Mouse (Mus musculus) regulatory T cell (primary cell): ENCODE data around the gene Ackr1.

ENCODE experiments used
- in situ Hi-C: fragments of 300-600 bp; cut with MboI, MseI; formaldehyde crosslinking; loops from one replicate; pipeline ENCODE4 v1.15.1; 2025; ENCODE audit warnings: high pct_unique_total_duplicates

The Ackr1 gene

GRCm38 (mm10) chr1:173333312-173334253, at the start of gene Ackr1:
Ackr1 (minus strand) TSS chr1:173333750.
- in situ Hi-C loops = loop anchor here (25.0 kb wide), 2 partner anchors 921 to 1129 kb away; no protein-coding TSS in a partner anchor

- in situ Hi-C loops = loop anchor here (25.0 kb wide), 1 partner anchor 744 kb away; the partner anchor contains the start of gene Dusp23
Observed at GRCm38 (mm10) chr1:173381436-173381835, 47.9 kb upstream of the Ackr1 start.

GRCm38 (mm10) chr1:173377380-173378112, 44.0 kb upstream of the Ackr1 start:
- in situ Hi-C loops = loop anchor here (25.0 kb wide), 1 partner anchor 740 kb away; the partner anchor contains the start of gene Dusp23

GRCm38 (mm10) chr1:173374020-173374419, 40.5 kb upstream of the Ackr1 start:
- in situ Hi-C loops = no loop called here

GRCm38 (mm10) chr1:173371586-173371985, 38.0 kb upstream of the Ackr1 start:
- in situ Hi-C loops = no loop called here

DNA sequence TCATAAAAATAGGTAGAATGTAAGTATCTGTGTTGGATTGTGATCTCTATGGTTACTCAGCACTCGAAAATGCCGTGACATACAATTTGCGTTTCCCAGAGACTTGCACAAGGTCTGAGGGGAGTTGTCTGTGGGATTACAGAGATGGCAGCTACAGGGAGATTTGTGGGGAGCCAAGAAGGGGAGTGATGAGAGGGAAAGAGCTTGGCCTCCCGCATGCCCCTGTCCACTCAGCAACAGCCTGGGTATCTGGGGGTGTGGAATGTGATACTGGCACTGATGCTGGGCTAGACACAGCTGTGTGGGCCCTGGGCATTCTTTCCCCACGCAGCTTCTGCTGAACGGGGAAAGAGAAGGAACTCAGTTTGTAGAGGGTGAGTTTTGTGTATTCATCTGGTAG, 36.9 kb upstream of the Ackr1 start:
- in situ Hi-C loops = no loop called here

DNA sequence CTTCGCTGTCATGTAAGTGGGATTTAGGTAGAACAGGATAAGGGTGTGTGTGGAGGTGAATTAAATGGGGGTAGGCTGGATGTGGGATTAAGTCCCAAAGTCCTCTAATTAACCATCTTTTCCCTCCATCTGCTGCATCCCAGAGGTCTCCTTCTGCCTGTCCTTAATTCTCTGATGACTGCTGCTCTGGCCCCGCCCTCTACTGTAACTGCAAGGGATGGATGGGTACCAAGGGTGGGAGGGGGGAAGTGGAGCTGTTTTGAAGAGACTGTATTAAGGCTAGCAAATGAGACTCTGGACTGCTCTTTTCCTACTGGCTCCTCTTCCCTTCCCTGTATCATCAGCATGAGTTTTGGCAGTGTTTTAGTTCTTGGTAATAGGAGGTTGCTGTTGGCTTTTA, 36.1 kb upstream of the Ackr1 start:
- in situ Hi-C loops = loop anchor here (10.0 kb wide), 1 partner anchor 515 kb away; no protein-coding TSS in a partner anchor

GRCm38 (mm10) chr1:173367356-173368046, 34.0 kb upstream of the Ackr1 start, which contains the start of gene Cadm3:
Cadm3 (minus strand) TSS chr1:173367695.
- in situ Hi-C loops = loop anchor here (10.0 kb wide), 1 partner anchor 513 kb away; no protein-coding TSS in a partner anchor

GRCm38 (mm10) chr1:173366701-173367355, 33.3 kb upstream of the Ackr1 start:
- in situ Hi-C loops = loop anchor here (10.0 kb wide), 1 partner anchor 512 kb away; no protein-coding TSS in a partner anchor

DNA sequence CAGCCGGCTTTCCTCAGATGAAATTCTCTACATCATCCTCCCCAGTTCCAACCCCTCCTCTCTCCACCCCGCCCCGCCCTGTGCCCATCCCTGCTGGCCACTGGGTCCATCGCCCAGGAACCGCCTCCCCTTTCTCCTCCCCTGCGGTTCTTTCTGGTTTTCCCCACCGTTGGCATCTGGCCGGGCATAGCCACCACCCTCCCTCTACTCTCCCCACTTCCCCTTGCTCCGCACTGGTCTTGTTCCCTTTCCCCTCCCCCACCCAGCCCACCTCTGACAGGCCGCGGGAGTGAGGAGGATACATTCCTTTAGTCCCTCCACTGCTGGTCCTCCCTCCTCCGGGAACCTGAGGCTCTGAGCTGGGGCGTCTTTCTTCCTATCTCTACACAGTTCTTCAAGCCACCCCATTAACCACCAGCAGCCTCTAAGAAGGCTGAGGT, 32.4 kb upstream of the Ackr1 start:
- in situ Hi-C loops = loop anchor here (10.0 kb wide), 1 partner anchor 511 kb away; no protein-coding TSS in a partner anchor

GRCm38 (mm10) chr1:173364125-173364800, 30.7 kb upstream of the Ackr1 start:
- in situ Hi-C loops = loop anchor here (10.0 kb wide), 1 partner anchor 509 kb away; no protein-coding TSS in a partner anchor

DNA sequence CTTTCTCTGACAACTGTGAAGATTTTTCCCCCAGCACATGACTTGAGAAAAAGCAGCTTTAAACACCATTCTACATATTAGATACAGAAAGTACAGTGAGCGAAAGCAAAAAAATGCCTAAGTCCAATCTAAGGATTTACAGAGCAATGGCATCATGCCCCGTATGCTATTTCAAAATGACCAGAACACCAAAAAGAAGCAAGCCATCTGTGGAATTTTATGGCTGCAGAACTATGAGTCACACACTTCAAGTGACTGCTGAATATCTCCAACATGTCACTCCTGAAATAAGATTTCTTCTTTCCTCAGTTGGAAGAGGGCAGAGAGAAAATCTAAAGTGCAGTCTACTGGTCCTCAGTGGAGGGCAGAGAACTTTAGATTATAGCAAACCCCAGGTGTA, 29.9 kb upstream of the Ackr1 start:
- in situ Hi-C loops = loop anchor here (10.0 kb wide), 1 partner anchor 509 kb away; no protein-coding TSS in a partner anchor

- in situ Hi-C loops = loop anchor here (10.0 kb wide), 1 partner anchor 507 kb away; no protein-coding TSS in a partner anchor
Observed at GRCm38 (mm10) chr1:173361651-173362050, 28.1 kb upstream of the Ackr1 start.

GRCm38 (mm10) chr1:173359590-173360290, 26.2 kb upstream of the Ackr1 start:
- in situ Hi-C loops = loop anchor here (10.0 kb wide), 1 partner anchor 505 kb away; no protein-coding TSS in a partner anchor

DNA sequence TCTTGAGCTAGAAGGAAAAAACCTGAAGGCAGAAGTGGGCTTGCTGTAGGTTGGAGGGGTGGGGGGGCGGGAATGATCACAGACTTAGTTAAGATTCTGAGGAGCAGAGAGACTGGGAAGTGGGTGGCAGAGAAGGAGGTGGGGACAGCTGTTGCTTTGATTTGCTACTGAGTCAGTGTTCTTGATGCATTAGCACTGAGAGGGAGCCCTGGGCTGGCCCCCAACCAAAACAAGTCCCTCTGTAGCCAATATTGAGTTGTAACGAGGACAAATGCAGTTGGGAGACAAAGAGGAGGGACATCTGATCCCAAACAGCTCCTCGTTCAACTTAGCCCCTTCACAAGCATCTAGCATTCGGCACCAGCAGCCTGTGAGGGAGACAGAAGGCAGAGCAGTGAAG, 24.2 kb upstream of the Ackr1 start:
- in situ Hi-C loops = no loop called here

GRCm38 (mm10) chr1:173356699-173357098, 23.1 kb upstream of the Ackr1 start:
- in situ Hi-C loops = no loop called here

- in situ Hi-C loops = no loop called here
Observed at GRCm38 (mm10) chr1:173355107-173355846, 21.7 kb upstream of the Ackr1 start.

GRCm38 (mm10) chr1:173350372-173350957, 16.9 kb upstream of the Ackr1 start, which contains the start of gene Aim2:
Aim2 (plus strand) TSS chr1:173350879.
- in situ Hi-C loops = no loop called here
